Mouse (Mus musculus): ENCODE measurements around the gene Psmf1. TPM values are rescaled to one million over a fixed set of nuclear protein-coding genes. Genes with fewer than 3 reads are reported as not detected.
A peak's percentile ranks its signal among the peaks of the same experiment; 100 is the strongest.

The Psmf1 gene
- total RNA-seq, 2 experiments from 2014 or later, result 56.4 to 127 TPM

- ATAC-seq (replicated peaks; ENCODE audit: low FRiP score, poor library complexity, severe bottlenecking), result no peak
Measured at GRCm38 (mm10) chr2:151739081-151739480, 4.9 kb downstream of the Psmf1 start.

GRCm38 (mm10) chr2:151738460-151738859 is 5.5 kb downstream of the Psmf1 start:
- 0 out of 2 replicates have a peak, but pooled peaks have one; percentile 5 for ATAC-seq (replicated peaks; ENCODE audit: low FRiP score, poor library complexity, severe bottlenecking)

GRCm38 (mm10) chr2:151735422-151735821 is 8.6 kb downstream of the Psmf1 start:
- no peak for ATAC-seq (replicated peaks; ENCODE audit: low FRiP score, poor library complexity, severe bottlenecking)

- ATAC-seq (replicated peaks; ENCODE audit: low FRiP score, poor library complexity, severe bottlenecking), result no peak
Measured at GRCm38 (mm10) chr2:151733151-151733865, 10.7 kb downstream of the Psmf1 start.

GRCm38 (mm10) chr2:151724094-151724493 is 19.9 kb downstream of the Psmf1 start:
- no peak for ATAC-seq (replicated peaks; ENCODE audit: low FRiP score, poor library complexity, severe bottlenecking)

- no peak for ATAC-seq (replicated peaks; ENCODE audit: low FRiP score, poor library complexity, severe bottlenecking)
Measured at GRCm38 (mm10) chr2:151716318-151717055, 27.5 kb downstream of the Psmf1 start.

GRCm38 (mm10) chr2:151715526-151715925 is 28.5 kb downstream of the Psmf1 start:
- ATAC-seq (replicated peaks; ENCODE audit: low FRiP score, poor library complexity, severe bottlenecking), result no peak

GRCm38 (mm10) chr2:151712647-151713046 is 31.3 kb downstream of the Psmf1 start:
- ATAC-seq (replicated peaks; ENCODE audit: low FRiP score, poor library complexity, severe bottlenecking), result 0 out of 2 replicates have a peak, but pooled peaks have one; percentile 15

GRCm38 (mm10) chr2:151702851-151703190 is 41.2 kb downstream of the Psmf1 start:
- ATAC-seq (replicated peaks; ENCODE audit: low FRiP score, poor library complexity, severe bottlenecking), result no peak

GRCm38 (mm10) chr2:151702146-151702850 is 41.7 kb downstream of the Psmf1 start:
- no peak for ATAC-seq (replicated peaks; ENCODE audit: low FRiP score, poor library complexity, severe bottlenecking)

- no peak for ATAC-seq (replicated peaks; ENCODE audit: low FRiP score, poor library complexity, severe bottlenecking)
Measured at GRCm38 (mm10) chr2:151701231-151702145, 42.5 kb downstream of the Psmf1 start, which contains the start of gene Tmem74b. Gene Tmem74b (plus strand): TSS chr2:151702008.

- ATAC-seq (replicated peaks; ENCODE audit: low FRiP score, poor library complexity, severe bottlenecking), result no peak
Measured at GRCm38 (mm10) chr2:151682976-151683375, 61.0 kb downstream of the Psmf1 start.

- ATAC-seq (replicated peaks; ENCODE audit: low FRiP score, poor library complexity, severe bottlenecking), result no peak
Measured at GRCm38 (mm10) chr2:151682357-151682756, 61.6 kb downstream of the Psmf1 start.

GRCm38 (mm10) chr2:151676234-151676633 is 67.8 kb downstream of the Psmf1 start:
- no peak for ATAC-seq (replicated peaks; ENCODE audit: low FRiP score, poor library complexity, severe bottlenecking)

- ATAC-seq (replicated peaks; ENCODE audit: low FRiP score, poor library complexity, severe bottlenecking), result no peak
Measured at GRCm38 (mm10) chr2:151670968-151671329, 73.0 kb downstream of the Psmf1 start.

- ATAC-seq (replicated peaks; ENCODE audit: low FRiP score, poor library complexity, severe bottlenecking), result peak; percentile 79
Measured at GRCm38 (mm10) chr2:151670026-151670967, 73.7 kb downstream of the Psmf1 start.

- ATAC-seq (replicated peaks; ENCODE audit: low FRiP score, poor library complexity, severe bottlenecking), result no peak
Measured at GRCm38 (mm10) chr2:151668433-151668832, 75.6 kb downstream of the Psmf1 start, which contains the start of gene Rad21l. Gene Rad21l (minus strand): TSS chr2:151668533.

Data from erythroid progenitor cell, adult 5-6 weeks (primary cell).